Mouse (Mus musculus) kidney, adult 2 months (tissue): ENCODE measurements around the gene 5430419D17Rik. TPM values are rescaled to one million over a fixed set of nuclear protein-coding genes. Genes with fewer than 3 reads are reported as not detected.
A peak's percentile ranks its signal among the peaks of the same experiment; 100 is the strongest.

Experiments
- DNase-seq: peaks from one replicate; pipeline ENCODE4 v3.0.0; 2021
- H3K27ac ChIP-seq: fragments of 200-500 bp; 2 replicates; pipeline ENCODE4 v1.5.1; 2012; ENCODE audit warnings: low read depth, low read length, control low read depth, inconsistent platforms; ENCODE audit not compliant: insufficient read depth
- H3K27me3 ChIP-seq: fragments of 200-500 bp; replicated peaks from 2 replicates; pipeline ENCODE4 v1.6.1; 2012; ENCODE audit warnings: mild to moderate bottlenecking, moderate library complexity, low read length, inconsistent platforms; ENCODE audit not compliant: control insufficient read depth, insufficient read depth
- H3K36me3 ChIP-seq: fragments of 200-500 bp; 2 replicates; pipeline ENCODE4 v1.6.1; 2012; ENCODE audit warnings: mild to moderate bottlenecking, moderate library complexity, low read length, inconsistent platforms; ENCODE audit not compliant: control insufficient read depth, insufficient read depth
- H3K4me1 ChIP-seq: fragments of 200-500 bp; 2 replicates; pipeline ENCODE4 v1.6.1; 2011; ENCODE audit warnings: low read length; ENCODE audit not compliant: control insufficient read depth, insufficient read depth
- H3K4me3 ChIP-seq: fragments of 200-500 bp; 2 replicates; pipeline ENCODE4 v1.5.1; 2011; ENCODE audit warnings: mild to moderate bottlenecking, low read depth, low read length, control low read depth; ENCODE audit not compliant: insufficient read depth
- CTCF ChIP-seq: fragments of 200-500 bp; conservative IDR thresholded peaks from 2 replicates; pipeline ENCODE4 v1.5.1; 2011; ENCODE audit warnings: low read depth, mild to moderate bottlenecking, control low read depth, low read length, moderate library complexity, mixed read lengths; ENCODE audit not compliant: insufficient read depth, insufficient read length
- POLR2A ChIP-seq: fragments of 200-500 bp; IDR thresholded peaks from one replicate; pipeline ENCODE4 v1.6.1; 2011; ENCODE audit warnings: low read depth, low read length, control low read depth
- WGBS: fragments of 180-500 bp; shearing (Covaris S2); methylation state at CpG from one replicate; pipeline ENCODE4 v1.1.7; 2018; 5-methylcytosine and 5-hydroxymethylcytosine counted together
- polyA plus RNA-seq: library from polyadenylated mRNA; depleted of rRNA; stranded (reverse); fragments of >200 nt; gene quantifications from 2 replicates; pipeline ENCODE4 v1.2.3, GENCODE M21; 2012

5430419D17Rik gene
- polyA plus RNA-seq, 1 experiment, result not detected

- TF ChIP-seq POLR2A, result no peak
- TF ChIP-seq CTCF, result no peak
- Histone ChIP-seq H3K27me3 (no peaks in the 10 kb centered on the region), H3K36me3 (no peaks in the 10 kb centered on the region), H3K4me1 (no peaks in the 10 kb centered on the region), H3K27ac (no peak overlapping the region), H3K4me3 (no peak overlapping the region)
- 14% methylated on average over 2 of the region's 2 CpGs for WGBS
- no peak for DNase-seq
Observed at GRCm38 (mm10) chr7:131169099-131169498, 5.1 kb upstream of the 5430419D17Rik start.

- Histone ChIP-seq H3K4me1 (no peaks in the 10 kb centered on the region), H3K4me3 (no peak overlapping the region), H3K36me3 (no peaks in the 10 kb centered on the region), H3K27me3 (no peaks in the 10 kb centered on the region; the same call in 1 of the 2 replicates), H3K27ac (no peak overlapping the region)
- DNase-seq, result peak; percentile 8
- 38% methylated on average over 4 of the region's 4 CpGs for WGBS
- TF ChIP-seq CTCF (peak; percentile 72), POLR2A (no peak)
Observed at GRCm38 (mm10) chr7:131182685-131183084, 8.5 kb downstream of the 5430419D17Rik start.

DNA sequence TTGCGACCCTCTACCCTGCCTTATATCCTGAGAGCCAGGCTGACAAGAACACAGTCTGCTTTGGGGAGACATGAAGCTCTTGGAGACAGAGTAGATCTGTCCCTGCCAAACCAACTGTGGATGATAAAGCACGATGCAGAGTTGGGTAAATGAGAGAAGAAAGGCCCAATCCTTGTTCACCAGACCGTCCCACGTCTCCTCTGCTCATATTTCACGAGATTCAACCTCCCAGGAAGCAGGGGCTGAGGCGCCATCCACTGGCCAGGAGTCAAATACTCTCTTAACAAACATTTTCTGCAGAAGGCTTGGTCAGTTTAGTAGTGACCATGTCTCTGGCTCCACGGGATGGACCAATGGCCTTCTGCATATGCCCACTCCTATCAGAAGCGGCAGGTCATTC, 10.1 kb downstream of the 5430419D17Rik start:
- Histone ChIP-seq H3K4me3 (no peak overlapping the region), H3K4me1 (no peaks in the 10 kb centered on the region), H3K27ac (no peak overlapping the region), H3K36me3 (no peaks in the 10 kb centered on the region), H3K27me3 (no peaks in the 10 kb centered on the region)
- DNase-seq, result no peak
- 37% methylated on average over 8 of the region's 8 CpGs for WGBS
- TF ChIP-seq POLR2A (no peak), CTCF (no peak)

- no peak overlapping the region for H3K4me3 ChIP-seq
- WGBS, result 27% methylated on average over 8 of the region's 8 CpGs
- no peaks in the 10 kb centered on the region for H3K4me1 ChIP-seq
- DNase-seq, result no peak
- no peaks in the 10 kb centered on the region for H3K27me3 ChIP-seq
- no peaks in the 10 kb centered on the region for H3K36me3 ChIP-seq
- no peak for TF ChIP-seq POLR2A
- no peak for TF ChIP-seq CTCF
- H3K27ac ChIP-seq, result no peak overlapping the region
Observed at GRCm38 (mm10) chr7:131187047-131187446, 12.8 kb downstream of the 5430419D17Rik start.

DNA sequence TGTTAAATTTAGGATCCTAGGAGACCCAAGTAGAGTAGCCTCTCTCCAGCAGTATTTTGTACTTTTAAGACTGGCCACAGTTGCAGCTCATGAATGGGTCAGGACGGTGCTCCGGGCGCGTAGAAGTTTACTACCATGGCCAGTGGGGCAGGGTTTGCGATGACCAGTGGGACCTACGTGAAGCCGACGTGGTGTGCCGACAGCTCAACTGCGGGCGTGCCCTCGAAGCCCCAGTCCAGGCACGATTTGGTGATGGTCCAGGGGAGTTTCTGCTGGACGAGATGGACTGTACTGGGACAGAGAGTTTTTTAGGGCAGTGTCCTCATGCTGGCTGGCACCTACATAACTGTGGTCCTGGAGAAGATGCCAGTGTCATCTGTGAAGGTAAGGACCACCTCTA, 13.8 kb downstream of the 5430419D17Rik start:
- WGBS, result 93% methylated on average over 14 of the region's 14 CpGs
- DNase-seq, result no peak

GRCm38 (mm10) chr7:131223086-131223485, 48.9 kb downstream of the 5430419D17Rik start:
- no peaks in the 10 kb centered on the region for H3K27me3 ChIP-seq
- 76% methylated on average over 5 of the region's 5 CpGs for WGBS
- no peak for DNase-seq
- no peak overlapping the region for H3K4me3 ChIP-seq
- H3K36me3 ChIP-seq, result no peaks in the 10 kb centered on the region
- no peaks in the 10 kb centered on the region for H3K4me1 ChIP-seq
- no peak overlapping the region for H3K27ac ChIP-seq
- TF ChIP-seq CTCF, result no peak
- no peak for TF ChIP-seq POLR2A

More for the DNA sequence above, 13.8 kb downstream of the 5430419D17Rik start:
- no peaks in the 10 kb centered on the region for H3K36me3 ChIP-seq
- H3K27ac ChIP-seq, result no peak overlapping the region
- no peaks in the 10 kb centered on the region for H3K27me3 ChIP-seq
- TF ChIP-seq CTCF, result no peak
- no peak for TF ChIP-seq POLR2A
- no peaks in the 10 kb centered on the region for H3K4me1 ChIP-seq
- no peak overlapping the region for H3K4me3 ChIP-seq

- Histone ChIP-seq H3K4me3 (no peak overlapping the region), H3K27ac (no peak overlapping the region), H3K4me1 (no peaks in the 10 kb centered on the region), H3K27me3 (no peaks in the 10 kb centered on the region), H3K36me3 (no peaks in the 10 kb centered on the region)
- TF ChIP-seq POLR2A, result no peak
- TF ChIP-seq CTCF, result no peak
- DNase-seq, result no peak
Observed at GRCm38 (mm10) chr7:131236091-131236490, 61.9 kb downstream of the 5430419D17Rik start.
